Mouse (Mus musculus): ENCODE results near the gene Kdm1b. TPM values are rescaled to one million over a fixed set of nuclear protein-coding genes. Genes with fewer than 3 reads are reported as not detected.

The Kdm1b gene
- polyA plus RNA-seq (2015; fragmentation: Illumina TruSeq; extraction: RNeasy Lipid Tissue Mini Kit (QIAGEN cat#74804); ENCODE audit: low read depth, low replicate concordance), result 6.9 TPM

DNA sequence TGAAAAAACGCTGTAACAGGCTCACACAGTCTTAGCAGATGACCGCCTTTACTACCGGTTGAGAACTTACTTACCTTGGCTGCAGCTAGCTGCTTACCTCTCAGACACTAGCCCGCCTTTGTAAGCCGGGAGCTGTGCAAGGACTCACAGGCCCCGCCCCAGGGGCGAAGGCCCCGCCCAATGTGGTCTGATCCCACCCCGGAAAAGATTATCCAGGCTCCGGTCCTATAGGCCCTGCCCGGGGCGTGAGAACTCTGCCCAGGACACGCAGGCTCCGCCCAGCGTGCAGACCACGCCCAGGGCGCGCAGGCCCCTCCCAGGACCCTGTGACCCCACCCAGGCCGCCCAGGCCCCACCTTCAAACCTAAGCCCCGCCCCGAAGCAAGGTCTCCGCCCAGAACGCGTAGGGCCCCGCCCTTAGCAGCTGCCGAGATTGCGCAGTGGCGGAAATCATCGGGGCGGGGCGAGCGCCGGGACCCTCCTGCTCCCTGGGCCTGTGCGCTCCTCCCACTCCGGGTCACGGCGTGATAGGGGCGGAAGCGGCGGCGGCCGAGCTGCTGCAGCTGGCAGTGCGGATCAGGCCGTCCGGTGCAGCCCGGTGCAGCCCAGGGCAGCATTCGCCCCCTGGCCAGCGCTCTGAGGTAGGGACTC lies at the start of gene Kdm1b:
Gene Kdm1b (plus strand): TSS at position 470 of the 651 bp plus-strand sequence.

DNA sequence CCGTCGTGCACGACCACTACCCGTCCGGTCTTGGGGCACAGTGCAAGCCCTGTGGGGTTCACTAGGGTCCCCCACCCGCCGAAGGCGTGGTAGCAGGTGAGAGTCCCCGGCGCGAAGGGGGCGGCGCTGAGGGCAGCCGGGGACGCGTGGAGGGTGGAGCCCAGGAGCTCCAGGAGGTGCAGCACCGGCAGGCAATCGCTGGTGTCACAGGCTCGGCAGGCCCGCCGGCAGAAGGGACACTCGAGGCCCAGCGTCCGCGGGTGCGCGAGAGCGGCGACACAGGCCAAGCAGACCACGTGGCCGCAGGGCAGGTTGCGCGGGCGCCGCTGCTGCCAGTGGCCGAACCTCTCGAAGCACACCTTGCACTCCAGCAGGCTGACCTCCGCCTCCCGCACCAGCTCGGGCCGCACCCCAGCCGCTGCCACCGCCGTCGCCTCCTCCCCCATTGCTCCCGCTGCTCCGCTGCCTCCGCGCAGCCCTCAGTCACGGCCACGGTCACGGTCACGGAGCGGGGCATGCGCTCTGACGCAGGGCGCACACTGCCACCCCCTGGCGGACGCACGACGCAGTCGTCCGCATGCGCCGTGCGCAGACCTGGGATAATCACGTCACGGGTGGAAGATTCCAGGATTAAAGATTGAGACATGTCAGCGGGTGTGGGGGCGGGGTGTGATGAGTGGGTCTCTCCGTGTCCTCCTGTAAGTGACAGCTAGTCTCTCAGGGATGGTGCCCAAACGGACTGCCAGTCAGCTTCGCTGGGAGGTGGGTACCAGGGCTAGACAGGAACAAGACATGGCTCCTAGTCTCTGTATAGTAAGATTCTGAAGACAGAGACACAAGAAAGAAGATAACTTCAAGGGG lies 28.7 kb upstream of the Kdm1b start, which contains the start of gene Nhlrc1:
Gene Nhlrc1 (minus strand): TSS at position 517 of the 861 bp plus-strand sequence.

DNA sequence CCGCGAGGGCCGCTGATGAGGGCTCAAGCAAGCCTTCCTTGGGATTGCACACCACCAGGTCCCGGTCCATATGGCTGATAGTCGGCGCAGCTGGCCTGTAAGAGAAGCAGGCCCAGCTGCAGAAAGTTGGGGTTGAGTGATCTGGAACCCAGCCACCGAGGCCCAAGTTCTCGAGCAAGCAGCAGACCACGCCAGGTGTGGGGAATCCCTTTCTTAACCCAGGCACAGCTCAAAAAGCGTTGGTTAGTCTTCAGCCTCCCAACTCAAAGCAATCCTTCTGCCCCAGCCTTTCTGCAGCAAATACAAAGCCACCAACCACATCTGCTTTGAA lies 1.3 kb downstream of the Kdm1b start, which contains the start of gene Tpmt:
Gene Tpmt (minus strand): TSS at position 121 of the 331 bp plus-strand sequence.

DNA sequence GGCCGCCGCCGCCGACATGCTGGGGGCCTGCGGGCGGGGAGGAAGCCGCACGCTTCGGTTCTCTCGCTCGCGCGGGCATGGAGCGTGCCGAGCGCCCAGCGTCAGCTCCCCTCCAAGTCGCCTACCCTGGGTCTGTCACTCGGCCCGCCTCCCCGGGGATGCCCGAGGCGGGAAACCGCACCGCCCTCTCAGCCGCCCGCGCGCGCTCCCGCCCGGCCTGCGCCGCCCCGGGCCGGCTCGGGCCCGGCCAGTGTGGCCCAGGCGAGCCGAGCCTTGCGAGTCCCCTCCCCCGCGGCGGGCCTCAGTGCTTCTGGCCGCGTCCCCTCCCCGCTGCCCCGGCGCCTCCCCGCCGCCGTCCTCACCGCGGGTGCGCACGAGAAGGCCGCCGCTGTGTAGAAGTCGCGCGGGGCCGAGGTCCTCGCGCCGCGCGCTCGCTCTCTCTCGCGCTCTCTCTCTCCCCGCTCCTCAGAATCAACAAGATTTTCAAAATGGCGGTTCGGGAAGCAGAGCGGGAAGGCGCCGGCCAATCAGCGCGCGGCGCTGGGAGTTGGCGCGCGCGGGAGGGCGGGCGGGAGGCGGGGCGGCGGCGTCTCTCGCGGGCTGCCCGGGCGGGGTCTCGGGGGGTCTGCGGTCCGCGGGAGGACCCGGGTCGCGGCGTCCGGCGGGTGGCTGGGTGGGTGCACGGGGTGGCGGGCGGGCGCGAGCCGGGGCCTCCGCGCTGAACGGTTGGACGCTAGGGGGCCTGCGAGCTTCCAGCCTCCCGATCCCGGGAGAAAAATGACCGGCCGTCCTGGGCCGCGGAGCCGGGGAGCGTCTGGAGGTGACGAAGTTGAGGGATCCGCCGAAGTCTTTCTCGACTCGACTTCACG lies 62.6 kb downstream of the Kdm1b start, which contains the start of gene Dek:
Gene Dek (minus strand): TSS at position 491 of the 869 bp plus-strand sequence.

DNA sequence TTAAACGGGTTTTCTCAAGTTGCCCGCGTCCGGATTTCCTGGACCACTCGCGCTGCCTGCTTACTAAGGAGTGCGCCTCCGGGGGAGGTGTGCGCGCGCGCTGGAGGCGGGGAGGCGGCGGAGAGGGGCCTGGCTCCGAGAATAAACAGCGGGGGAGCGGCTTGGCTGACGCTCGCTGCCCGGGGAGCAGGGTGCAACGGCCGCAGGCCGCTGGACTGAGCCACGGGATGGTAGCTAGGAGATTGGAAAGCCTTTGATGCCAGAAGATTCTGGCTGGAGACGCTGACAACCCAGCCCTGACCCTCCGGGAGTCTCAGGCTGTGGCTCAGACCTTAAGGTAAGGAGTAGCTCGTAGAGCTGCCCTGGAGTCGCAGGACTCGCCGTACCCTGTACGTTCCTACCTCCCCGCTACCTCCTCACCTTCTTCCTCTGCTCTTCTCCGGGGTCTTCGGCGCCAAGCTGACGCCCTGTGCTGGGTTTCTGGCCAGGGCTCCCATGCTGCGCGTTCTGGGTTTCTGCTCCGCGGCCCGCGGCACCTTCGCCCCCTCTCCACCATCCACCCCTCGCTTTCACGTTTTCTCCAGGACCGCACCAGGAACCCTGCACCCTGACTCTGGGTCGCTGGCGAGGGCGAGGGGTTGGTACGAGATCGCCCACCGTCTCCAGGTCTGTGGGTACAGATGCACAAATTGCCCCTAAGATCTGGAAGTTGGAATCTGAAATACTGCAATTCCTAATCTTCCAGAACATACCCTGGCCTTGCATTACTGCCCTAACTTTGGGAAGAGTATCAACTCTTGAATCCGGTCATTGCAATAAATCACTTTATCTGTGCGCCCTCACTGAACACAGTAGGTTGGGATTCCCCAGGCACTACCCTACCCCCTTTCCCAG lies 79.5 kb downstream of the Kdm1b start, which contains the start of gene Rnf144b:
Gene Rnf144b (plus strand): TSS at position 120 of the 894 bp plus-strand sequence.

Other genes with a start within 250 kb of the Kdm1b start
- 17.3 TPM for gene Kif13a, start 113.6 kb upstream of the Kdm1b start, polyA plus RNA-seq (2015; fragmentation: Illumina TruSeq; extraction: RNeasy Lipid Tissue Mini Kit (QIAGEN cat#74804); ENCODE audit: low read depth, low replicate concordance)
- 13.8 TPM for gene Nhlrc1, start 28.6 kb upstream of the Kdm1b start, polyA plus RNA-seq (2015; fragmentation: Illumina TruSeq; extraction: RNeasy Lipid Tissue Mini Kit (QIAGEN cat#74804); ENCODE audit: low read depth, low replicate concordance)
- gene Tpmt, start 1.2 kb downstream of the Kdm1b start, polyA plus RNA-seq (2015; fragmentation: Illumina TruSeq; extraction: RNeasy Lipid Tissue Mini Kit (QIAGEN cat#74804); ENCODE audit: low read depth, low replicate concordance), result 15.9 TPM
- 56.2 TPM for gene Dek, start 62.7 kb downstream of the Kdm1b start, polyA plus RNA-seq (2015; fragmentation: Illumina TruSeq; extraction: RNeasy Lipid Tissue Mini Kit (QIAGEN cat#74804); ENCODE audit: low read depth, low replicate concordance)
- 17.4 TPM for gene Rnf144b, start 79.2 kb downstream of the Kdm1b start, polyA plus RNA-seq (2015; fragmentation: Illumina TruSeq; extraction: RNeasy Lipid Tissue Mini Kit (QIAGEN cat#74804); ENCODE audit: low read depth, low replicate concordance)

All from brain, adult 10 weeks (tissue).